Mouse (Mus musculus) embryonic facial prominence, embryonic 12.5 days (tissue): Measurements from ENCODE around the gene Actrt2. TPM values are rescaled to one million over a fixed set of nuclear protein-coding genes. Genes with fewer than 3 reads are reported as not detected.

Experiments
- ATAC-seq: fragments of 200-750 bp; cut with Nextera tagmentation; 2 replicates; pipeline ENCODE4 v1.8.0; 2017; ENCODE audit not compliant: insufficient number of reproducible peaks, insufficient read depth, low FRiP score, low TSS enrichment
- H3K27ac ChIP-seq: fragments of 300-500 bp; sonication (generic); 2 replicates; pipeline ENCODE4 v1.5.1; 2016; ENCODE audit warnings: mild to moderate bottlenecking
- H3K27me3 ChIP-seq: fragments of 300-500 bp; sonication (generic); 2 replicates; pipeline ENCODE4 v1.6.1; 2016; ENCODE audit warnings: mild to moderate bottlenecking, moderate library complexity
- H3K36me3 ChIP-seq: fragments of 300-500 bp; sonication (generic); 2 replicates; pipeline ENCODE4 v1.6.1; 2016; ENCODE audit warnings: mild to moderate bottlenecking
- H3K4me1 ChIP-seq: fragments of 300-500 bp; sonication (generic); 2 replicates; pipeline ENCODE4 v1.6.1; 2016
- H3K4me2 ChIP-seq: fragments of 300-500 bp; sonication (generic); replicated peaks from 2 replicates; pipeline ENCODE4 v1.6.1; 2016; ENCODE audit warnings: mild to moderate bottlenecking, moderate library complexity
- H3K4me3 ChIP-seq: fragments of 300-500 bp; sonication (generic); 2 replicates; pipeline ENCODE4 v1.5.1; 2016; ENCODE audit warnings: mild to moderate bottlenecking
- H3K9ac ChIP-seq: fragments of 300-500 bp; sonication (generic); 2 replicates; pipeline ENCODE4 v1.6.1; 2016; ENCODE audit warnings: mild to moderate bottlenecking, moderate library complexity
- H3K9me3 ChIP-seq: fragments of 300-500 bp; sonication (generic); 2 replicates; pipeline ENCODE4 v1.6.1; 2016; ENCODE audit warnings: mild to moderate bottlenecking, moderate library complexity
- WGBS: fragments of 180-500 bp; shearing (Covaris S2); methylation state at CpG from one replicate; pipeline ENCODE4 v1.1.7; 2016; 5-methylcytosine and 5-hydroxymethylcytosine counted together
- polyA plus RNA-seq: library from polyadenylated mRNA; unstranded; fragments of >200 nt; fragmentation: Nextera tagmentation; extraction: Ambion mirVana; gene quantifications from 2 replicates; pipeline ENCODE4 v1.2.1, GENCODE M21; 2016

Actrt2 gene
- polyA plus RNA-seq, result not detected in 2 replicates

GRCm38 (mm10) chr4:154667767-154668166 lies at the start of gene Actrt2:
Actrt2 (minus strand) TSS chr4:154667867.
- Histone ChIP-seq H3K4me1 (peaks cover 4% of the 10 kb centered on the region), H3K27me3 (no peaks in the 10 kb centered on the region), H3K4me2 (no peak within 1 kb of the TSS), H3K4me3 (no peak within 1 kb of the TSS), H3K27ac (no peak within 1 kb of the TSS), H3K36me3 (no peaks in the 10 kb centered on the region), H3K9me3 (no peaks in the 10 kb centered on the region), H3K9ac (no peak within 1 kb of the TSS)
- WGBS, result 82% methylated on average over 2 of the region's 2 CpGs
- ATAC-seq, result no peak

GRCm38 (mm10) chr4:154709391-154710107 lies 41.9 kb upstream of the Actrt2 start:
- 37% methylated on average over 21 of the region's 21 CpGs for WGBS
- no peak overlapping the region for H3K4me2 ChIP-seq
- no peaks in the 10 kb centered on the region for H3K9me3 ChIP-seq
- peak overlapping the region; percentile 50; the same call in 1 of the 2 replicates for H3K27ac ChIP-seq
- H3K36me3 ChIP-seq, result no peaks in the 10 kb centered on the region
- peaks cover 20% of the 10 kb centered on the region for H3K4me1 ChIP-seq
- ATAC-seq, result no peak
- H3K9ac ChIP-seq, result 0 out of 2 replicates have a peak overlapping the region, but pooled peaks have one; percentile 5
- H3K27me3 ChIP-seq, result no peaks in the 10 kb centered on the region; the same call in 1 of the 2 replicates
- no peak overlapping the region for H3K4me3 ChIP-seq

- no peak overlapping the region for H3K27ac ChIP-seq
- H3K4me1 ChIP-seq, result peaks cover 20% of the 10 kb centered on the region
- H3K9ac ChIP-seq, result no peak overlapping the region
- ATAC-seq, result no peak
- H3K27me3 ChIP-seq, result no peaks in the 10 kb centered on the region; the same call in 1 of the 2 replicates
- H3K4me3 ChIP-seq, result no peak overlapping the region
- H3K9me3 ChIP-seq, result no peaks in the 10 kb centered on the region
- no peaks in the 10 kb centered on the region for H3K36me3 ChIP-seq
- H3K4me2 ChIP-seq, result no peak overlapping the region
- 59% methylated on average over 2 of the region's 2 CpGs for WGBS
These were observed 41.1 kb upstream of the Actrt2 start for GRCm38 (mm10) chr4:154708811-154709210.

- Histone ChIP-seq H3K36me3 (no peaks in the 10 kb centered on the region), H3K27ac (no peak overlapping the region), H3K27me3 (no peaks in the 10 kb centered on the region; the same call in 1 of the 2 replicates), H3K4me2 (no peak overlapping the region), H3K4me3 (no peak overlapping the region), H3K9ac (no peak overlapping the region), H3K9me3 (no peaks in the 10 kb centered on the region), H3K4me1 (peaks cover 20% of the 10 kb centered on the region)
- no peak for ATAC-seq
- WGBS, result 58% methylated on average over 11 of the region's 11 CpGs
These were observed 40.6 kb upstream of the Actrt2 start for GRCm38 (mm10) chr4:154708223-154708622.

- no peaks in the 10 kb centered on the region for H3K36me3 ChIP-seq
- H3K4me1 ChIP-seq, result peaks cover 20% of the 10 kb centered on the region
- no peak overlapping the region for H3K4me2 ChIP-seq
- WGBS, result 87% methylated on average over 4 of the region's 4 CpGs
- H3K4me3 ChIP-seq, result no peak overlapping the region
- H3K27ac ChIP-seq, result no peak overlapping the region
- no peak overlapping the region for H3K9ac ChIP-seq
- H3K9me3 ChIP-seq, result no peaks in the 10 kb centered on the region
- H3K27me3 ChIP-seq, result no peaks in the 10 kb centered on the region; the same call in 1 of the 2 replicates
- no peak for ATAC-seq
These were observed 39.9 kb upstream of the Actrt2 start for GRCm38 (mm10) chr4:154707521-154707920.

GRCm38 (mm10) chr4:154706442-154706841 lies 38.8 kb upstream of the Actrt2 start:
- Histone ChIP-seq H3K9me3 (no peaks in the 10 kb centered on the region), H3K27me3 (no peaks in the 10 kb centered on the region; the same call in 1 of the 2 replicates), H3K27ac (no peak overlapping the region), H3K4me1 (peaks cover 20% of the 10 kb centered on the region), H3K9ac (no peak overlapping the region), H3K36me3 (no peaks in the 10 kb centered on the region), H3K4me2 (no peak overlapping the region), H3K4me3 (no peak overlapping the region)
- ATAC-seq, result no peak
- 84% methylated on average over 1 of the region's 1 CpGs for WGBS

GRCm38 (mm10) chr4:154705681-154706080 lies 38.0 kb upstream of the Actrt2 start:
- H3K4me2 ChIP-seq, result no peak overlapping the region
- H3K27ac ChIP-seq, result no peak overlapping the region
- no peaks in the 10 kb centered on the region; the same call in 1 of the 2 replicates for H3K27me3 ChIP-seq
- H3K4me1 ChIP-seq, result peaks cover 20% of the 10 kb centered on the region
- ATAC-seq, result no peak
- H3K4me3 ChIP-seq, result no peak overlapping the region
- WGBS, result 70% methylated on average over 4 of the region's 4 CpGs
- H3K36me3 ChIP-seq, result no peaks in the 10 kb centered on the region
- H3K9me3 ChIP-seq, result no peaks in the 10 kb centered on the region
- no peak overlapping the region for H3K9ac ChIP-seq

GRCm38 (mm10) chr4:154705056-154705455 lies 37.4 kb upstream of the Actrt2 start:
- Histone ChIP-seq H3K9ac (no peak overlapping the region), H3K4me3 (no peak overlapping the region), H3K27ac (no peak overlapping the region), H3K36me3 (no peaks in the 10 kb centered on the region), H3K9me3 (no peaks in the 10 kb centered on the region), H3K4me1 (peaks cover 16% of the 10 kb centered on the region), H3K27me3 (no peaks in the 10 kb centered on the region; the same call in 1 of the 2 replicates), H3K4me2 (no peak overlapping the region)
- no peak for ATAC-seq
- WGBS, result 85% methylated on average over 6 of the region's 6 CpGs

- peaks cover 14% of the 10 kb centered on the region for H3K4me1 ChIP-seq
These were observed 36.9 kb upstream of the Actrt2 start for GRCm38 (mm10) chr4:154704591-154704990.

GRCm38 (mm10) chr4:154703426-154704070 lies 35.9 kb upstream of the Actrt2 start:
- Histone ChIP-seq H3K9me3 (no peaks in the 10 kb centered on the region), H3K4me2 (no peak overlapping the region), H3K36me3 (no peaks in the 10 kb centered on the region), H3K4me3 (no peak overlapping the region), H3K27me3 (peaks cover under 1% of the 10 kb centered on the region; the same call in 1 of the 2 replicates), H3K4me1 (peaks cover 6% of the 10 kb centered on the region), H3K9ac (no peak overlapping the region), H3K27ac (no peak overlapping the region)
- WGBS, result 54% methylated on average over 7 of the region's 7 CpGs
- ATAC-seq, result no peak

More at GRCm38 (mm10) chr4:154704591-154704990, 36.9 kb upstream of the Actrt2 start:
- no peaks in the 10 kb centered on the region for H3K9me3 ChIP-seq
- H3K36me3 ChIP-seq, result no peaks in the 10 kb centered on the region
- ATAC-seq, result no peak
- no peaks in the 10 kb centered on the region; the same call in 1 of the 2 replicates for H3K27me3 ChIP-seq
- H3K27ac ChIP-seq, result no peak overlapping the region
- no peak overlapping the region for H3K4me2 ChIP-seq
- H3K4me3 ChIP-seq, result no peak overlapping the region
- 89% methylated on average over 7 of the region's 7 CpGs for WGBS
- H3K9ac ChIP-seq, result no peak overlapping the region

GRCm38 (mm10) chr4:154702931-154703330 lies 35.3 kb upstream of the Actrt2 start:
- Histone ChIP-seq H3K27ac (no peak overlapping the region), H3K4me1 (peaks cover under 1% of the 10 kb centered on the region; the same call in 1 of the 2 replicates)

GRCm38 (mm10) chr4:154702186-154702585 lies 34.5 kb upstream of the Actrt2 start:
- H3K36me3 ChIP-seq, result no peaks in the 10 kb centered on the region
- no peak overlapping the region for H3K4me3 ChIP-seq
- WGBS, result 71% methylated on average over 6 of the region's 6 CpGs
- no peak overlapping the region for H3K27ac ChIP-seq
- no peaks in the 10 kb centered on the region; the same call in 1 of the 2 replicates for H3K4me1 ChIP-seq
- no peaks in the 10 kb centered on the region for H3K9me3 ChIP-seq
- no peak overlapping the region for H3K9ac ChIP-seq
- H3K27me3 ChIP-seq, result peaks cover 3% of the 10 kb centered on the region; the same call in 1 of the 2 replicates
- no peak for ATAC-seq
- no peak overlapping the region for H3K4me2 ChIP-seq

More at GRCm38 (mm10) chr4:154702931-154703330, 35.3 kb upstream of the Actrt2 start:
- WGBS, result 87% methylated on average over 7 of the region's 7 CpGs
- ATAC-seq, result no peak
- Histone ChIP-seq H3K9ac (no peak overlapping the region), H3K4me3 (no peak overlapping the region), H3K4me2 (no peak overlapping the region), H3K36me3 (no peaks in the 10 kb centered on the region), H3K9me3 (no peaks in the 10 kb centered on the region), H3K27me3 (peaks cover 3% of the 10 kb centered on the region; the same call in 1 of the 2 replicates)
